Mouse (Mus musculus): ENCODE results near the gene Mknk2.

DNA sequence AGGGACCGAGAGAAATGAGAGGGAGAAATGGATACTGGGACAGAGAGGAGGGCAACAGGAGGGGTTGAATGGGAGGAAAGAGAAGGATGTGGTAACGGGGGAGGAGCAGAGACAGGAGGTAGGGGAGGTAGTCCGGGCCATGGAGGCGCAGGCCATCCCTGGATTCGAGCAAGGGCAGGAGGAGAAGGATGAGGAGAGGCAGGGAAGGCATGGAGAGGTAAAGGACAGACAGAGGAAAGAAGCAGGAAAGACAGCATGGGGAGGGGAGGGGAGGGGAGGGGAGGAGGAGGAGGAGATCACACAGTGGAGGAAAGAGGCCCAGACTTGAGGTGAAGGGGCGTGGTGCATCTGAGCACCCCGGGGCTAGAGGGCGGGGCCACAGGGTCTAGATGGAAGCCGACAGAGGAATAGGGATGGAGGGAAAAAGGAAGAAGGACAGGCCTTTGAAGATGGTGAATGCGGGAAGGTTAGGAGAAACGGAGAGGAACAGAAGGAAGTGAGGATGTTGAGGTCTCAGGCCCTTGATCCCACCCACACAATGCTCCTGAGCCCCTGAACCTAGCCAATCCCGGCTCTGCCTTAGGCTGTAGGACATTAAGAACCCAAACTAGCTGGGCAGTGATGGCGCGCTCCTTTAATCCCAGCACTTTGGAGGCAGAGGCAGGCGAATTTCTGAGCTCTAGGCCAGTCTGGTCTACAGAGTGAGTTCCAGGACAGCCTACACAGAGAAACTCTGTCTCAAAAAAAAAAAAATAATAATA, 20.9 kb downstream of the Mknk2 start, which contains the start of gene Btbd2:
- TF ChIP-seq CHD2 (IDR thresholded peaks at IDR 0.05; ENCODE audit: low read length) (no peak), POLR2A (IDR thresholded peaks at IDR 0.05; ENCODE audit: control insufficient read depth in 1 of 2, insufficient read depth in 1 of 2, low read depth in 1 of 2, low read length in 2 of 2, poor library complexity in 1 of 2) (no peak), CTCF (IDR thresholded peaks at IDR 0.05 in 2 of 3, conservative IDR thresholded peaks at IDR 0.05 in 1 of 3; ENCODE audit: control insufficient read depth in 1 of 3, insufficient read depth in 1 of 3, low read depth in 2 of 3, low read length in 3 of 3, poor library complexity in 1 of 3, severe bottlenecking in 1 of 3) (no peak), MAX (IDR thresholded peaks at IDR 0.05; ENCODE audit: low read length) (no peak; the same call in 1 of the 2 replicates), EP300 (IDR thresholded peaks at IDR 0.05; ENCODE audit: low read depth in 1 of 2, low read length in 2 of 2) (no peak), NRF1 (IDR thresholded peaks at IDR 0.05; ENCODE audit: insufficient read depth, low read depth, low read length, poor library complexity, severe bottlenecking) (no peak), POLR2AphosphoS5 (IDR thresholded peaks at IDR 0.05; ENCODE audit: borderline replicate concordance, low read depth, low read length) (no peak), MAZ (IDR thresholded peaks at IDR 0.05; ENCODE audit: low read depth, low read length) (no peak), KAT2A (conservative IDR thresholded peaks at IDR 0.05; ENCODE audit: low read depth, low read length) (no peak), SIN3A (IDR thresholded peaks at IDR 0.05; ENCODE audit: low read length) (peak; percentile 35; the same call in 1 of the 2 replicates), MYC (IDR thresholded peaks at IDR 0.05; ENCODE audit: low read depth, low read length) (no peak), HCFC1 (IDR thresholded peaks at IDR 0.05; ENCODE audit: low read depth, low read length) (no peak)

Measured in MEL (cell line).